Mouse (Mus musculus): ENCODE results near the gene Tardbp. TPM values are rescaled to one million over a fixed set of nuclear protein-coding genes. Genes with fewer than 3 reads are reported as not detected.

The Tardbp gene
- total RNA-seq, 2 experiments from 2014 or later: 199 to 208 TPM

DNA sequence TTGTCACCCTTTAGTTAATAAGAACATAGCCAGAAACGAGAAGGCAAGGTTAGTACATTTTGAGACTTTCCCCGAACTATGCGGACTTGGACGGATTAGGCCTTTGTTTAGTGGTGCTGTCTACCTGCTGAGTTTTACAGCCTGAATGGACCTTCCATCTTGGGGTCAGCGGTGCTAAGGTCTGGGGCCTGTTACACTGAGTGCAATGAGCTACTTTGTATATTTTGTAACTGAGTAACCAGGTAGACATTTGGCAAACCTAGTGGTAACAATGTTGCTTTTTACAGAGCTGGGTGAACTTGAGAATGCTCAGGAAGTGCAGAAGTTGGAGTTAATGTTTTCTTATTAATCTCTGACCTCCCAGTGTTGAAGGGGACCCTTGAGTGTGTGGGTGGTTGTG lies 14.3 kb upstream of the Tardbp start:
- no peak for DNase-seq (ENCODE audit: low spot score in 2 of 2)

- no peak for DNase-seq (ENCODE audit: low spot score in 2 of 2)
These were observed 12.6 kb upstream of the Tardbp start for GRCm38 (mm10) chr4:148639455-148639854.

DNA sequence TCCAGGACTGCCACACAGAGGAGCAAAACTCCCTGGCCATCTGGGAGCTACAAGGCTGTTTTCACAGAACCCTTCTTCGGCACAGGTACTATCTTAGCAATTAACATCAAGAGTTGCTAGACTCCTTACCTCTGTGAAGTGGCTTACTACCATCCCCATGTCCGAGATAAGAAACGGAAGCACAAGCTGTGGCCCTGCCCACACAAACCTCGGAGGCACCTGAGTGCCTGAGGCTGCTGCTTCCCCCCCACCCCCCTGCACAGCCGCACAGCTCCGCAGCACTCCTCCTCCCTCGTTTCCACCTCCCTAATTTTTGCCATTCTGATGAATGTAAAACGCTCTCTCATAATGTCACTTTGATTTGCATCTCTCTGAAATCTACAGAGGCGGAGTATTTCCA lies 11.5 kb upstream of the Tardbp start:
- no peak for DNase-seq (ENCODE audit: low spot score in 2 of 2)

DNA sequence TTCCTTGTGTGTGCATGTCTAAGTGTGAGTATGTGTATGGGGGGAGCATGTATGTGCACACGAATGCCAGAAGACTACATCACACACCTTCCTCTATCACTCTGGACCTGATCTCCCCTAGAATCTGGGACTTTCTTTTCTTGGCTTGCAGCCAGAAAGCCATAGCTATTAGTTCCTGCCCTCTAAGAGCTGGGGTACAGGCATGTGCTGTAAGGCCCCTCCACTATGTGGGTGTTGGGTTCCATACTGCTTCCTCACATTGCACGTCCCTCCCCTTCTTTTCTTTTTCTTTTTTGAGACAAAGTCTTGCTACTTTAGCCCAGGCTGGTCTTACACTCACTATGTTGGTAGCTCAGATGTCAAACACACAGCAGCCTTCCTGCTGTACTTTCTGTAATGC lies 8.5 kb upstream of the Tardbp start:
- no peak for DNase-seq (ENCODE audit: low spot score in 2 of 2)

DNA sequence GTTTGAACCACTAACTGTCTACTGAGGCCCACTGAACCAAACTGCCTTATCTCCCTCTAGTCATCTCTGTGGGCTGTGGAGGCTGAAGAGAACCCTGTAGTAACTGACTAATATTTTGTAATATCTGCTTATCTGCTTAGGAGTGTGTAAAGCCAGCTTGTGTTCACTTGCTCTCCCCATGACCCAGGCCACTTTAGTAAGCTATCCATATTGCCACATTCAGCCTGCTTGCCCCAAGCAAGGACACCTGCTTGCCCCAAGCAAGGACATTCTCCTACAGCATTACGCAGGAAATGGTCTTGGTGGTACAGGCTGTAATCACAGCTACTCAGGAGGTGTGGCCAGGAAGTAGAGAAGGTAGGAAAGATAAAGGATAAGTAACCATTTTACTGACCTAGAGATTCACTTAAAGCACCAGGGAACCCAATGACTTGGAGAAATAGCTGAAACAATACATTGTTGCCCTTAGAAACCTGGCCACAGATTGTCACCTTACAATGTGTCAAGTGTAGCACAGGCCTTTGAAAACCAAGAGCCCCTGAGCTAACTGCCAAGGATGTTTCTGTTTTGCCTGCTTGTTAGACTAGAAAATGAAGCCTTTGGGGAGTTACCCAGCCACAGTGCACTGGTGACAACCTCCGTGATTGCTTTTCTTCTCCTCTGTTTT lies 6.7 kb upstream of the Tardbp start:
- no peak for DNase-seq (ENCODE audit: low spot score in 2 of 2)

DNA sequence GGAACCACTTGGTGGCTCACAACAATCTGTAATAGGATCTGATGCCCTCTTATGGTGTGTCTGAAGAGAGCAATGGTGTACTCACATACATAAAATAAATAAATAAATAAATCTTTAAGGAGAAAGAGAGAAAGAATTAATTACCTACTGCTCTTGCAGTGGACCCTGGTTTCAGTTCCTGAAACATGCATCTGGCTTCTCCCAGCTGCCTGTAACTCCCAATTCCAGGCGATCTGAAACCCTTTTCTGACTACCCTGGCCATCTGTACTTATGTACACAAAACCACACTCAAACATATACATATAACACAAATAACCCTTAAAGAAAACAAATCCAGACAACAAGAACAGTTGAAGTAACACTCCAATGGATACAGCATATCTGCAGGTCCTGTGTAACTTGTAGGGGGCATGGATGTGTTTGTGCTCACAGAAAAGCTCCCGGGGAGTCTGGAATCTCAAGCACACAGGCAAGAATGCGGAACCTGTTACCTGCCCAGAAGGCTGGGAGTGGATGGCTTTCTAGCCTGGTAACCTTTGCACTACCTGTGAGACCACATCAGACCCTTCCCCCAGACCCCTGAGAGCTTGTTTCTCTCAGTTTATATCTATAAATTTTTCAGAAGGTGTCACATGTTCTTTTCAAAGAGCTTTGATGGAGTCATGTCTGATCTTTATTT lies 5.3 kb upstream of the Tardbp start:
- no peak for DNase-seq (ENCODE audit: low spot score in 2 of 2)

GRCm38 (mm10) chr4:148627246-148627645 lies 427 bp upstream of the Tardbp start:
- DNase-seq (ENCODE audit: low spot score in 2 of 2): no peak

DNA sequence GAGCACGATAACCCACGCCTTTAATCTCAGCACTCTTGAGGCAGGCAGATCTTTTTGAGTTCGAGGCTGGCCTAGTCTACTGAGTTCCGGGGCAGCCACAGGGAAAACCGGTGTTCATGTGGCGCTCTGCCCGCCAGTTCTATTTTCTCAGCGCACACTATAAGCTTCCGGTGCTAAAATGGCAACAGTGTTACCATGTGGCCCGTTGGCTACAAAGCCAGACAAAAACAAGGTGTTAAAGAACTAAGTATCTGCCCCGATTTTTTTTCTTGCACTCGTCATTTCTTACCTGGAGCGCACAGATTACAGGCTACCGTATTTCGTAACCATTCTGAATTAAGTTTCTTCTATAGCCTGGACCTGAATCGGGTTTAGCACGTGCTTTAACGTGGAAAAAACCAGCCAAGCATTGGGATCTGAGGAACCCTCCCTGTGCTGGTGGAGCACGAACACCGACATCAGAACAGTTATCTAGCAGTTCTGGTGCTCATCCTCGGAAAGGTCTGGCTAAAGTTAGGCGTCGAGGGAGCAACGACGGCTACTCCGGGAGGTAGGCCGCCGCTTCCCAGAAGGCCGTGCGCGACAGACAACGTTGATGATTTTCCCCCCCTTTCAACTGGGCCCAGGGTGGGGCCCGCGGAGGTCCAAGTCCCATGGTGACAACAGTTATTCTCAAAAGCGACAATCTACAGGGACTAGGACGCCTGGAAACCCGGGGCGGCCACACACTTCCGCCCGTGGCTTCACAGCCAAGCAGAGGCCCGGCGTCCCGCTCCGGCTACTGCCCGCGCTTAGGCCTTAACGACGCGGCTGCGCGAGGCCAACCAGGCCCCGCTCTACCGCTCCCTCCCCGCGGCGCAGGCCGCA lies 830 bp downstream of the Tardbp start:
- peak in 1 of 2 experiments; percentile 27 for DNase-seq (ENCODE audit: low spot score in 2 of 2)

- DNase-seq (ENCODE audit: low spot score in 2 of 2): no peak
These were observed 1.8 kb downstream of the Tardbp start for GRCm38 (mm10) chr4:148625010-148625409.

- DNase-seq (ENCODE audit: low spot score in 2 of 2): no peak
These were observed 3.2 kb downstream of the Tardbp start for GRCm38 (mm10) chr4:148623609-148624008.

GRCm38 (mm10) chr4:148622485-148622884 lies 4.3 kb downstream of the Tardbp start:
- DNase-seq (ENCODE audit: low spot score in 2 of 2): no peak

- no peak for DNase-seq (ENCODE audit: low spot score in 2 of 2)
These were observed 6.1 kb downstream of the Tardbp start for GRCm38 (mm10) chr4:148620718-148621117.

- DNase-seq (ENCODE audit: low spot score in 2 of 2): no peak
These were observed 7.0 kb downstream of the Tardbp start for GRCm38 (mm10) chr4:148619805-148620204.

- DNase-seq (ENCODE audit: low spot score in 2 of 2): no peak
These were observed 13.1 kb downstream of the Tardbp start for GRCm38 (mm10) chr4:148613738-148614137.

DNA sequence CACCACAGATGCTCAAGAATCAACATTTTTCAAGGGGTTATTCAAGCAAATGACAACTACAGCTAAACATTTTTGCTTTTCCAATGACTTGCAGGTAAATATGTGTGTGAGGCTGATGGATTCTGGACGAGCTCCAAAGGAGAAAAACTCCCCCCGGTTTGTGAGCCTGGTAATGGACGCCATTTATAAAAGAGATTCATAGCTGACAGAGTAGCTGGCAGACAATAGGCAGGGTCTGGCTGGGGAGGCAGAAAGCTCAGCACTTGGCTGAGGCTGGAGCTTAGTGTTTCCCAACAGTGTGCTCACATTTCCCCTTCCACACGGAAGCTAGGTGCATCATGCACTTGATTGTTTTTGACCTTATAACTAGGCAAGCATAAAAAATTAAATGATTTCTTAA lies 14.3 kb downstream of the Tardbp start:
- no peak for DNase-seq (ENCODE audit: low spot score in 2 of 2)

DNA sequence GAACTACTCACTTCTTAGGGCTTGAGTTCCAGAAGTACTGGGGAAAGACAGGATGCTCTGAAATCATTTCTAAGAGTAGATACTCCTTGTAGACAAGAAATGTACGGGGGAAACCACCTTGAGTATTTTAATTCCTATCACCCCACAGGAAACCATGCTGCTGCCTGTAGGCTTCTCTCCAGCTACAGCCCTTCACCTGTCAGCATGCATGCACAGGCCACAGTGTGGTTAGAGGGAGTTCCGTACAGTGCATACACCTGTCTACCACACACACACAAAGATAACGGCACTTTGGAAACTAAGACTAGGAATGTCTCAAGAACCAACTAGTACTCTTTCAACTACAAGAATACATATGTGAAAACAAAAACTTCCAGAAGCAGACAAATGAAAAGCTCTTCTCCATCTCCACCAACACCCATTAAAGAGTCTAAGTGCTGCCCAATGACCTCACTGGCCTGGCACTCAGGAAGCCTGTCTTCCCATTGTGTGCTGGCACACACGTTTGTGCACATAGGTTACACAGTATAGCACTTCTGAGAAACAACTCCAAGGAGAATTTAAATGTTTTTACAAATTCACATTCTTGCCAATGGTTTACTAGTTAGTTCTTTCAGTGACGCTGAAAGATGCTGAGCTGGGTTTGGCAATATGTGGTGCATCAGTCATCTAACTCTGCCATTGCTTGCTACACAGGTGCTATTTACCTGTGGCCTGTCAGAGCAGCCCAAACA lies 16.0 kb downstream of the Tardbp start:
- no peak for DNase-seq (ENCODE audit: low spot score in 2 of 2)

DNA sequence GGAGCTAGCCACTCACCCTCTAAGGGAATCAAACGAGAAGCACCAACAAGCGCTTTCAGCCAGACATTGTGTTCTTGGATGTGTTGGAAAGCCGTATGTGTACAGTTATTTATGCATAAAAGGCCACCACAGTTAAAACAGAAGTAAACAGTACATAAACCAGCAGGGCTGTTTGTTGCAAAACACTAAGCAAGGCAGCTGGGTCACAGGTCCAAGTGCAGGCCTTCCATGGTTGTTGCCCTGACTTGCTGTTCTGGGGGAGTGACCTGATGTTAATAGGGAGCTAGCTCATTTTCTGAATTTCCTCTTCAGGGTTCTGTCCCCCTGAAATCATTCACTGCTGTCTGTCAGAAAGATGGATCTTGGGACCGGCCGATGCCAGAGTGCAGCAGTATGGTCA lies 17.0 kb downstream of the Tardbp start:
- DNase-seq (ENCODE audit: low spot score in 2 of 2): no peak

DNA sequence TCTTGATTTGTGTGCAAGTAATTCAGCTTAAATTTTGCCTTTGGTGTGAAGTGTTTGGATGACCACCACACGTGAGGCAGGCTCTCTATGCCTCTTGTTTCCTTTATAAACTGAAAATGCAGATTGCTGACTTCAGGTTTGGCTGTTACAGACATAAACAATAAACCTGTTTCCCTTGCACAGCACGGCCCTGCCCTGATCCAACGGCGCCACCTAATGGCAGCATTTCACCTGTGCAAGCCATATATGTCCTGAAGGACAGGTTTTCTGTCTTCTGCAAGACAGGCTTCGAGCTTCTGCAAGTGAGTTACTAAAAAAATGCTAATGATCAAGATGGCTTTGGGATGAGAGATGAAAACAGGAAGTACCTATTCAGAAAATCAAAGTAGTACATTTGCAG lies 19.1 kb downstream of the Tardbp start:
- peak; percentile 54 to 76 for DNase-seq (ENCODE audit: low spot score in 2 of 2)

- DNase-seq (ENCODE audit: low spot score in 2 of 2): peak; percentile 62 to 69
These were observed 22.2 kb downstream of the Tardbp start for GRCm38 (mm10) chr4:148604541-148605165.

DNA sequence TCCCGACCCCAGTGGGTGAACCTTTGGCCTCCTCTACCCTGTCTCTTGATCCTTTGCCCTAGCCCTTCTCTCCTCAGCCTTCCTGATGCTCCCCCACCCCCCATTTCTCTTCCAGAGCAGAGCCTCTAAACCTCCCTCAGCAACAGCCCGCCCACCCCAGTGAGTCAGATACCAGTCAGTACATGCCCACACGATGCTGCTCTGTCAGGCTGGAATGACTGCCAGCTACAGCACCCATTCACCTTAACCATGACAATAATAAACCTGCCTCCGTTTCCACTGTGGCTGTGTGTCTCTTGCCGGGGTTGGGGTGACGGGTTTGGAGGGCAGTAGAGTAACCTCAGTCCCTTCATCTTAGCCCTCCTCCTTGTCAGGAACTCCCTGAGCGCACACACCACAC lies 22.7 kb downstream of the Tardbp start:
- peak in 1 of 2 experiments; percentile 53 for DNase-seq (ENCODE audit: low spot score in 2 of 2)

Measured in layer of hippocampus, postnatal 14 days (tissue).